Mouse (Mus musculus) forebrain, postnatal 0 days (tissue): ENCODE measurements around the gene Ncam2. TPM values are rescaled to one million over a fixed set of nuclear protein-coding genes. Genes with fewer than 3 reads are reported as not detected.

Experiments
- ATAC-seq: fragments of 200-750 bp; cut with Nextera tagmentation; 2 replicates; pipeline ENCODE4 v1.8.0; 2017; ENCODE audit warnings: mild to moderate bottlenecking, moderate library complexity
- DNase-seq: peaks from one replicate; pipeline ENCODE4 v3.0.0-alpha.2; 2015
- H3K27ac ChIP-seq: fragments of 300-500 bp; sonication (generic); 2 replicates; pipeline ENCODE4 v1.5.1; 2014; ENCODE audit warnings: low read depth, mild to moderate bottlenecking, antibody characterized with exemption, low read length, moderate library complexity, mixed read lengths
- H3K27me3 ChIP-seq: fragments of 300-500 bp; sonication (generic); 2 replicates; pipeline ENCODE4 v1.6.1; 2014; ENCODE audit warnings: mild to moderate bottlenecking, low read length, mixed read lengths; ENCODE audit not compliant: insufficient read depth
- H3K36me3 ChIP-seq: fragments of 300-500 bp; sonication (generic); 2 replicates; pipeline ENCODE4 v1.6.1; 2014; ENCODE audit warnings: mild to moderate bottlenecking, moderate library complexity; ENCODE audit not compliant: insufficient read depth
- H3K4me1 ChIP-seq: fragments of 300-500 bp; sonication (generic); 2 replicates; pipeline ENCODE4 v1.6.1; 2014; ENCODE audit warnings: antibody characterized with exemption; ENCODE audit not compliant: insufficient read depth
- H3K4me2 ChIP-seq: fragments of 300-500 bp; sonication (generic); 2 replicates; pipeline ENCODE4 v1.6.1; 2014; ENCODE audit warnings: low read depth, mild to moderate bottlenecking, moderate library complexity
- H3K4me3 ChIP-seq: fragments of 300-500 bp; sonication (generic); 2 replicates; pipeline ENCODE4 v1.5.1; 2014; ENCODE audit warnings: low read depth, low read length, mixed read lengths
- H3K9ac ChIP-seq: fragments of 300-500 bp; sonication (generic); 2 replicates; pipeline ENCODE4 v1.6.1; 2014; ENCODE audit warnings: mild to moderate bottlenecking
- H3K9me3 ChIP-seq: fragments of 300-500 bp; sonication (generic); 2 replicates; pipeline ENCODE4 v1.6.1; 2016; ENCODE audit warnings: low read length
- CTCF ChIP-seq: sonication (generic); IDR thresholded peaks from 2 replicates; pipeline ENCODE4 v1.5.1; 2016; ENCODE audit warnings: antibody characterized with exemption, control low read depth, low read depth
- WGBS: fragments of 180-500 bp; shearing (Covaris S2); extraction: QIAGEN DNeasy Blood & Tissue Kit; methylation state at CpG from one replicate; pipeline ENCODE4 v1.1.7; 2014; 5-methylcytosine and 5-hydroxymethylcytosine counted together
- polyA plus RNA-seq: library from polyadenylated mRNA; unstranded; fragments of >200 nt; fragmentation: Nextera tagmentation; extraction: Ambion mirVana; gene quantifications from 2 replicates; pipeline ENCODE4 v1.2.1, GENCODE M21; 2015
- total RNA-seq: library from RNA; depleted of rRNA; stranded (reverse); fragments of >200 nt; gene quantifications from 2 replicates; pipeline ENCODE4 v1.2.3, GENCODE M21; 2014

Gene Ncam2
- total and polyA plus RNA-seq, 2 experiments from 2014 or later, result 12.2 to 54.6 TPM

DNA sequence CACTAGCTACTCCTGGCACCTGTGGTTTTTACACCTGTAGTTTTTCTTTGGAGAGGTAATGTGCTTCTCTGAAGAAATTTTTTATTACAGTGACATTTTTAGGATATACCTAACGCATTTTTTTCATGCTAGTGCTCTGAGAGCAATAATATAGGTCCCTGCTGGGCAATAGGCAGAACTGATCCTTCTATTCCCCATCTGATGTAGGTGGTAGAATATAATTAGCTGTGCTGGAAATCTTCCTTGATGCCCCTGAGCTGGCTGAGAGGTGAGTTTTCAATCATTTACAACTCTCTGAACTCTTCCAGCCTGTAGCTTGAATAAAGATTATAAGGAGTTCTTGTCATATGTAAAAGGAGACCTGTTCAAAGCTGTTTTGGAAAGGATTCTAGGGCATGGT is 272.4 kb downstream of the Ncam2 start:
- Histone ChIP-seq H3K4me1 (no peaks in the 10 kb centered on the region), H3K27ac (no peak overlapping the region), H3K9me3 (no peaks in the 10 kb centered on the region), H3K27me3 (no peaks in the 10 kb centered on the region), H3K4me3 (no peak overlapping the region), H3K4me2 (no peak overlapping the region), H3K36me3 (no peaks in the 10 kb centered on the region), H3K9ac (no peak overlapping the region)
- ATAC-seq (no peak), DNase-seq (no peak)
- WGBS, result 61% methylated on average over 1 of the region's 1 CpGs
- no peak for TF ChIP-seq CTCF

DNA sequence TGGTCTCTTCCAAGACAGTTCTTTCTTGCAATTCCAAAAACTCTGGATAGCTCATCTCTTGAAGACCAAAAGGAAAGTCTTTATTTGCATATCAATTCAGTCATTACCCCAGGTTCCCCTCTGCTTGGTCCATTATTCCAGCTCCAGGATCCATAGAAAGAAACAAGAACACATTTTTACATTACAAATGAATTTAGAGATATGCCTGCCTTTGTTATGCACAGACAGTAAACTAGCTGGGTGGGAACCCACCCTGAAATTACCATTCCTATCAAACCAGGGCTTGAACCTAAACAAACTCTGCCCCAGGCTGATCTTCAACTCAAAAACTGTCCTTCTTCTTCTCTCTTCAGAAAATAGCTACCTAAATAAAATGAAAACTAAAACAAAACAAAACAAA is 280.6 kb downstream of the Ncam2 start:
- DNase-seq (no peak), ATAC-seq (no peak)
- no peak overlapping the region for H3K9ac ChIP-seq
- no peak for TF ChIP-seq CTCF
- H3K4me2 ChIP-seq, result no peak overlapping the region
- no peaks in the 10 kb centered on the region for H3K4me1 ChIP-seq
- no peaks in the 10 kb centered on the region for H3K36me3 ChIP-seq
- no peak overlapping the region for H3K27ac ChIP-seq
- no peaks in the 10 kb centered on the region for H3K9me3 ChIP-seq
- H3K27me3 ChIP-seq, result no peaks in the 10 kb centered on the region
- H3K4me3 ChIP-seq, result no peak overlapping the region

DNA sequence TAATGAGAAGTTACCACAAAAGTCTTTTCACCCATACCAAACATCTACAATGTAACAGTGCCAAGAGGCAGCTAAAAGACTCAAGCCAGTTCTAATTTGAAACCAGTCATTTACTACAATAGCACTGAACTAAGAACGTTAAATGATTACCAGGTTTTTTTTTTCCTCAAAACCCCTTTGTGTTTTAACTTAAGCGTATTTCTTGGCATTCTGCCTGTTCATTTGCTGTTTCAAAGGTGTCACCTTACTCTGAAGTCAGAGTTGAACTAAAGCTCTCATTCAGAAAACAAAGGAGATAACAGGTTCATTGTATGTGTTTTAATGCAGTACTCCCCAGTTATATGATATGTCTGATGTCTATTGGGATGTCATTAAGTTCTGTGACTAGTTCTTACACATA is 295.6 kb downstream of the Ncam2 start:
- no peak for ATAC-seq
- Histone ChIP-seq H3K27me3 (no peaks in the 10 kb centered on the region), H3K27ac (no peak overlapping the region), H3K4me1 (no peaks in the 10 kb centered on the region), H3K4me3 (no peak overlapping the region), H3K4me2 (no peak overlapping the region), H3K36me3 (no peaks in the 10 kb centered on the region), H3K9me3 (no peaks in the 10 kb centered on the region), H3K9ac (no peak overlapping the region)
- DNase-seq, result peak; percentile 2
- no peak for TF ChIP-seq CTCF
- WGBS, result 15% methylated on average over 2 of the region's 2 CpGs

DNA sequence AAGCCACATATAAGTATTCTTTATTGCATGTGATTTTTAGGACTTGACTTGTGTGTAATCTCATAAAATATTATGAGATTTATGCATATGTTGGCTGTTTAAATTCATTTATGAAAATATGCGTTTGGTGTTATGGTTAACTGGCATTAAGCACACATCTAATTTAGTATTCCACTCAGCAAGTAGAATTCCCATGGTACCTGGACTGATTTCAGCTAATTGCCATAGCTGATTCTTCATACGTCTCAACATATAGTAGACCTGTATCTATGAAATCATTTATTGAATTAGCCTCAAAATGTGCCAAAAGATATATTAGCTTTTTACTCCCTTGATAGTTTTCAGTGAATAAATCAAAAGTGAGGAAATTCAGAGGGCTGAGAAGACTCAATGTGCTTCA is 302.1 kb downstream of the Ncam2 start:
- Histone ChIP-seq H3K27me3 (no peaks in the 10 kb centered on the region), H3K4me2 (no peak overlapping the region), H3K36me3 (no peaks in the 10 kb centered on the region), H3K27ac (no peak overlapping the region), H3K4me1 (no peaks in the 10 kb centered on the region), H3K9ac (no peak overlapping the region), H3K4me3 (no peak overlapping the region), H3K9me3 (no peaks in the 10 kb centered on the region)
- no peak for TF ChIP-seq CTCF
- ATAC-seq (no peak), DNase-seq (no peak)
- 63% methylated on average over 2 of the region's 2 CpGs for WGBS

DNA sequence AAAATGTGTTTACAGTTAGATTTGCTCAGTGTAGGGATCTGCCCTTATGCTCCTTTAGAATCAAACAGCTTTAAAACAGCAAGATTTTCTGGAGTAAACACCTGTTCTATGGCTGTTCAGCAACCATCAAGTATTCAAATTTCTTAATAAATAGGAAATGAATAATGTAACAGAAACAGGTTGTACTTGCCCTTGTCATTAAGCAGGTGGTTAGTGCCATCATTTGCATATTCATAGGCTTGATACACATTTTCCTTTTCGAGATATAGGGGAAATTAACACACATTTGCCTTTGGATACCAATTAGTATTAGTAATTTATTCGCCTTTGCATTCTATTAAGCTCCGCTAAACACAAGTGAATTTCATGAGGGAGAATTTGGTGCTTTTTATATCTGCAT is 335.7 kb downstream of the Ncam2 start:
- no peak overlapping the region for H3K4me3 ChIP-seq
- no peak overlapping the region for H3K27ac ChIP-seq
- H3K4me1 ChIP-seq, result no peaks in the 10 kb centered on the region
- no peak for TF ChIP-seq CTCF
- H3K4me2 ChIP-seq, result no peak overlapping the region
- no peaks in the 10 kb centered on the region for H3K27me3 ChIP-seq
- H3K9ac ChIP-seq, result no peak overlapping the region
- H3K36me3 ChIP-seq, result no peaks in the 10 kb centered on the region
- ATAC-seq (no peak), DNase-seq (no peak)
- H3K9me3 ChIP-seq, result no peaks in the 10 kb centered on the region
- 20% methylated on average over 3 of the region's 3 CpGs for WGBS

DNA sequence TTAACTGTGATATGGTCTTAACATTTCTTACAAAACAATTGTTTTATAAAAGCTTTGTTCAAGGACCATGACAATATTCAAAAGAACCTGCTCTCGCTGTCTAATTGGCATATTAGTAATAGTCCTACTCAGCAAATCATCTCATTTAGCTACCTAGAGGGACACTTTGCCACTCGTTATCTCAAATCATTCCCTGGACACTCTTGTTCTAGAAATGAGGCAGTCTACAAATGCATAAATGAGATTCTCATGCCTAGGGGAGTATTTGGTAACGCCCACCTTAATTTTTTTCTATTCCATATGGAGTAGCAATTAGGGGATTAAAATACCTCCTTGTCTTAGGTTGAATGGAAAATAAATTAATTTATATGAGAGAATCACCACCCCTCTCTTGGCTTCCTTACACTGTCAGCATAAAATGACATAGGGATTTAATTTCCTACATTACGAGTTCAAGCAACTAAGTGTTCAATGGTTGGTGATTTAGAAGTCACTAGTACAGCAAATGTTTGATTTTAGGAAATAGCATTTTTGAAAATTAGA is 387.1 kb downstream of the Ncam2 start:
- DNase-seq (no peak), ATAC-seq (no peak)
- Histone ChIP-seq H3K4me3 (no peak overlapping the region), H3K27me3 (no peaks in the 10 kb centered on the region), H3K4me1 (no peaks in the 10 kb centered on the region), H3K9me3 (no peaks in the 10 kb centered on the region), H3K36me3 (no peaks in the 10 kb centered on the region), H3K27ac (no peak overlapping the region), H3K4me2 (no peak overlapping the region), H3K9ac (no peak overlapping the region)
- WGBS, result 56% methylated on average over 4 of the region's 4 CpGs
- no peak for TF ChIP-seq CTCF

DNA sequence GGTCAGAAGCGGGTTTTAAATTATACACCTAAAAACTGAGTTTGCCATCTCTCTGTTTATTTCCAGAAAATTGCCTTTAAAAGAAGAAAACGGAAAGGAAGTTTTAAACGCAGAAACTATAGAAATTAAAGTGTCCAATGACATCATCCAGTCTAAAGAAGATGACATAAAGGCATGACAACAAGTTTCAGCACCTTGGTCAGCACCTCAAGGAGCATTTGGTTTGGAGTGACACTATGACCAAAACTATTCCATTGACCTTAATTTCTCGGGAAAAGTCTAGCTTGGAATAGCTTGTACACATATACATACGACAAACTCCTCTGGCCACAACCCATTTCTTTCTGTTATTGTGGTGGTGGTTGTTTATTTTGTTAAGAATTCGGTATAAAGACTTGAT is 422.8 kb downstream of the Ncam2 start:
- no peak for DNase-seq

DNA sequence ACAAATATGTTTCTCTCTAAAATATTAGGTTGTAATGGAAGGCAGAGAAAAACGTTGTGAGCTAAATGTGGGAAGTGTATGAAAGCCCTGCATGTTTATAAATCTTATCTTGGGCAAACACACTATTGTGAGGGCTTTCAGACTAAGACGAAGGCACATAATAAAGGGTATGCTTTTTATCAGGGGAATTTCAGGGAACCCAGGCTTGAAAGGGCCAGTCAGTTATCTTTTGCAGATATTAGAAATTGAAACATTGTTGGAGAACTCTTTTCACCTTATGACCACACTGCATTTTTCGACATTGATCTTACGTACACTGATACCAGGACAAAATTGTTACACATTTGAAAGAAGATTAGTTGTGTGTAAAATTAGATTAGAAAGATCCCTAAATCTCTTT is 423.3 kb downstream of the Ncam2 start:
- H3K36me3 ChIP-seq, result no peaks in the 10 kb centered on the region
- DNase-seq (no peak), ATAC-seq (no peak)
- H3K4me2 ChIP-seq, result no peak overlapping the region
- H3K4me3 ChIP-seq, result no peak overlapping the region
- no peak overlapping the region for H3K9ac ChIP-seq
- no peaks in the 10 kb centered on the region for H3K4me1 ChIP-seq
- no peak for TF ChIP-seq CTCF
- H3K9me3 ChIP-seq, result no peaks in the 10 kb centered on the region
- 72% methylated on average over 4 of the region's 4 CpGs for WGBS
- H3K27ac ChIP-seq, result no peak overlapping the region
- no peaks in the 10 kb centered on the region for H3K27me3 ChIP-seq

More for the DNA sequence above, 422.8 kb downstream of the Ncam2 start:
- H3K4me1 ChIP-seq, result no peaks in the 10 kb centered on the region
- H3K9ac ChIP-seq, result no peak overlapping the region
- no peak for TF ChIP-seq CTCF
- 61% methylated on average over 6 of the region's 6 CpGs for WGBS
- H3K27me3 ChIP-seq, result no peaks in the 10 kb centered on the region
- H3K4me3 ChIP-seq, result no peak overlapping the region
- no peaks in the 10 kb centered on the region for H3K36me3 ChIP-seq
- ATAC-seq, result no peak
- no peak overlapping the region for H3K4me2 ChIP-seq
- no peak overlapping the region for H3K27ac ChIP-seq
- H3K9me3 ChIP-seq, result no peaks in the 10 kb centered on the region
